Mouse (Mus musculus) embryo, embryonic 11 days (tissue): Measurements from ENCODE around the gene Slc32a1.

Experiments used
- DNase-seq: peaks from one replicate; pipeline ENCODE4 v3.0.0-alpha.2; 2015

The Slc32a1 gene

DNA sequence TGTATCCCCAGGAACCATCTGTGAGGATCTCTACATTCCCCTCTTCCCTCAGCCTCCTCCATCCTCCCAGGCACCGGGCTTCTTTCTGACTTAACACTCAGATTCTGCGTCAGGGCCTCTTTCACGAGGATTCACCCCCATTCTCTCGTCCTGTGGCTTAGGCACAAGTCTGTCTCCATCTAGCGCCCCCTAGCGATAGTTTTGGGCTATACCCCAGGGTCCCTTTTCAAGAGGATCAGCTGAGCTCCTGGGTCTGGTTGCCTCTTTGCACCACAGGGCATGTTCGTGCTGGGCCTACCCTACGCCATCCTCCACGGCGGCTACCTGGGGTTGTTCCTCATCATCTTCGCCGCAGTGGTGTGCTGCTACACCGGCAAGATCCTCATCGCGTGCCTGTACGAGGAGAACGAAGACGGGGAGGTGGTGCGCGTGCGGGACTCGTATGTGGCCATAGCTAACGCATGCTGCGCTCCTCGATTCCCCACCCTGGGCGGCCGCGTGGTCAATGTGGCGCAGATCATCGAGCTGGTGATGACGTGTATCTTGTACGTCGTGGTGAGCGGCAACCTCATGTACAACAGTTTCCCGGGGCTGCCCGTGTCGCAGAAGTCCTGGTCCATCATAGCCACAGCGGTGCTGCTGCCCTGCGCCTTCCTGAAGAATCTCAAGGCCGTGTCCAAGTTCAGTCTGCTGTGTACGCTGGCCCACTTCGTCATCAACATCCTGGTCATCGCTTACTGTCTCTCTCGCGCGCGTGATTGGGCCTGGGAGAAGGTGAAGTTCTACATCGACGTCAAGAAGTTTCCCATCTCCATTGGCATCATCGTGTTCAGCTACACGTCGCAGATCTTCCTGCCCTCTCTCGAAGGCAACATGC lies 3.2 kb downstream of the Slc32a1 start:
- peak; percentile 82 for DNase-seq

DNA sequence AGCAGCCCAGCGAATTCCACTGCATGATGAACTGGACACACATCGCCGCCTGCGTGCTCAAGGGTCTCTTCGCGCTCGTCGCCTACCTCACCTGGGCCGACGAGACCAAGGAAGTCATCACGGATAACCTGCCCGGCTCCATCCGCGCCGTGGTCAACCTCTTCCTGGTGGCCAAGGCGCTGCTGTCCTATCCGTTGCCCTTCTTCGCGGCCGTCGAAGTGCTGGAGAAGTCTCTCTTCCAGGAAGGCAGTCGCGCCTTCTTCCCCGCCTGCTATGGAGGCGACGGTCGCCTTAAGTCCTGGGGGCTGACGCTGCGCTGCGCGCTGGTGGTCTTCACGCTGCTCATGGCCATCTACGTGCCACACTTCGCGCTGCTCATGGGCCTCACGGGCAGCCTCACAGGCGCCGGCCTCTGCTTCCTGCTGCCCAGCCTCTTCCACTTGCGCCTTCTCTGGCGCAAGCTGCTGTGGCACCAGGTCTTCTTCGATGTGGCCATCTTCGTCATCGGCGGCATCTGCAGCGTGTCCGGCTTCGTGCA lies 3.9 kb downstream of the Slc32a1 start:
- DNase-seq: peak; percentile 35

DNA sequence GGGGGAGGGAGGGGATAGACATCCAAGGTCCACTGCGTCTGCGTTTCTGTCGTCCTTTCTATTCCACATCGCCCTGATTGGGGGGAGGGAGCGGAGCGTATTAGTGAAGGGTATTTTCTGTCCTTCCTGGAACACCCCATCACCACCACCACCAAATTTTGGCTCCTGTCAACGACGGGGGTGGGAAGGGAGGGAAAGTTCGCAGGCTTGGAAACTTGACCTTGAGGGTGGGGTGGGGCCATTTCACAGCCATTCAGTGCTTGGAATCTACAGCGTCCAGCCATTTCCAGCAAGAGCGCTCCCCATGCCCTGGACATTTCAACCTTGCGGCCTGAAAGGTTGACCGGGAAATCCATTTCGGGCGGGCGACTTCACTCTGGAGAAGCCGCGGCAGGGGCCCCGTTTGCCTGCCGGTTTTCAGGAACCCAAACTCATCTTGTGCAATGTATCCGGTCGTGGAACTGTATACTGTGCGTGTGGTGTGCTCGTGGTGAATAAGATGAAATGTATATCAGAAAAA lies 4.7 kb downstream of the Slc32a1 start:
- peak; percentile 28 for DNase-seq

- peak; percentile 20 for DNase-seq
Measured at GRCm38 (mm10) chr2:158615702-158616101, 5.1 kb downstream of the Slc32a1 start.

DNA sequence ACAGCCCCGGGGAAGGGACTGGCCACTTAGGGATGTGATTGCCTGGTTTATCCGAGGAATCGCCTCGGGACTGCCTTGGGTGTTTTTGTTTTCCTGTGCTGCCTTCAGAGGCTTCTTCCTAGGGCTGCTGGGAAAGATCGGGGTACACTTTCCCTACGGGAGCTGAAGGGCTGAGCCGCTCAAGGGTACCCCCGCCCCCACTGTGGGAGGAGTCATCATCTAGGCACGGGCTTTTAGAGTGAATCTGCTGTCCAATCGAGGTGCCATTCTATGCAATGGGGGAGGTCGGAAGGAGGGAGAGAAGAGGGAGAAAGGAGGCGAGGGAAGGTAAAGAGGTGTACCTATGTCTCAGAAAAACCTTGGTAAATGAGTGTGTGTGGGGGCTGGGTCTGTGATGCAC lies 5.7 kb downstream of the Slc32a1 start:
- DNase-seq: peak; percentile 37

- no peak for DNase-seq
Measured at GRCm38 (mm10) chr2:158616790-158617189, 6.2 kb downstream of the Slc32a1 start.

- peak; percentile 100 for DNase-seq
Measured at GRCm38 (mm10) chr2:158624718-158625222, 14.2 kb downstream of the Slc32a1 start, which contains the start of gene Actr5. Actr5 (plus strand) TSS chr2:158624888.

GRCm38 (mm10) chr2:158625231-158625630 lies 14.7 kb downstream of the Slc32a1 start:
- DNase-seq: no peak

GRCm38 (mm10) chr2:158625697-158626096 lies 15.1 kb downstream of the Slc32a1 start:
- no peak for DNase-seq

DNA sequence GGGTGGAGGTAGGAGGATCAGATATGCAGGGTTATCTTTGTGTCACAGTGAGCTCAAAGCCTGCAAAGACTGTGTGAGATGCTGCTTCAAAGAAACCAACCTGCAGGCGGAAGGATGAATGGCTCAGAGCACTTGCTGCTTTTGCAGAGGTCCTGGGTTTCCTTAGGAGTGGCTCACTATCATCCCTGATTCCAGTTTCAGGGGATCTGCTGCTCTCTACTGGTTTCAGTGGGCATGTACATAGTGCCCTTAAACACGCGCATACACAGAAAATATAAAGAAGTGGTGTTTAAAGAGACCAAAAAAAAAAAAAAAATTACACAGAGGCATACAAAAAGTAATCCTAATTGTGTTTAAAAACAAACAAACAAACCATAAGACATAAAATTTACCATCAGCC lies 18.3 kb downstream of the Slc32a1 start:
- peak; percentile 34 for DNase-seq

GRCm38 (mm10) chr2:158629414-158629813 lies 18.8 kb downstream of the Slc32a1 start:
- peak; percentile 59 for DNase-seq

DNA sequence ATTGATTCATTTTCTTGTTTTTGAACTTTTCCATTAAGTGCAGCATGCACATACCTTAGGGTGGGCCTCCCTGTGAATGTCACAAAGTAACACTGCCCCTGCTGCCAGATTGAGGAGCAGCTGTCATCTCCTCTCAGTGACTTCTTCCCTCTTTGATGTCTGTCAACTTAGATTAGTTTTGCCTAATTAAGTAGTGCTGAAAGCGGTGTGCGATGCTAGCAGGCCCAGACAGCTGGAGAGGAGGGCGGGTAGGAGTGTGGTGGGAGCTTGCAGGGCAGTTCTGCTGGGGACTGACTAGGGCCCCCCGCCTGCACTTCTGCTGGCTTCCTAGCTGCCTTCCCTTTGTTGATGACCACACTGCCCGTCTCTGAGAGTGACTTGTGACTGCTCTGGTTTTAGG lies 21.3 kb downstream of the Slc32a1 start:
- no peak for DNase-seq

- peak; percentile 80 for DNase-seq
Measured at GRCm38 (mm10) chr2:158641869-158642268, 31.3 kb downstream of the Slc32a1 start.

GRCm38 (mm10) chr2:158642587-158642986 lies 32.0 kb downstream of the Slc32a1 start:
- DNase-seq: no peak

DNA sequence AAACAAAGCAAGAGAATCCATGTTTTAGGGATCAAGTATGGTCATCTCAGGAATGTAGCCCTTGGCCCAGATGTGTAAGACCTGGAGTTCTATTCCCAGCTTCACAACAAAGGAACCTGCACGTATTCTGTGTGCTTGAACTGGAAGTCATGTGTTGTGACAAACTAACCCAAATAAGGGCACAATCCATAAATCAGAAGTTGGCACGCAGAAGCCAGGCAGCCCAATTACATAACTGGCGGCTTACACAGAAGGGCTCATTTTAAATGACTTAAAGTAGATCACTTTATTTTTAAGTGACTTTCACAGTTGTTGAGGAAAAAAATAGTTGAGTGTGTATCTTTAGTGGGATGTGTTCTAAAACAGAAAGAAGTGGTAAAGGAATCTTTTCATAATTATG lies 33.2 kb downstream of the Slc32a1 start:
- no peak for DNase-seq

DNA sequence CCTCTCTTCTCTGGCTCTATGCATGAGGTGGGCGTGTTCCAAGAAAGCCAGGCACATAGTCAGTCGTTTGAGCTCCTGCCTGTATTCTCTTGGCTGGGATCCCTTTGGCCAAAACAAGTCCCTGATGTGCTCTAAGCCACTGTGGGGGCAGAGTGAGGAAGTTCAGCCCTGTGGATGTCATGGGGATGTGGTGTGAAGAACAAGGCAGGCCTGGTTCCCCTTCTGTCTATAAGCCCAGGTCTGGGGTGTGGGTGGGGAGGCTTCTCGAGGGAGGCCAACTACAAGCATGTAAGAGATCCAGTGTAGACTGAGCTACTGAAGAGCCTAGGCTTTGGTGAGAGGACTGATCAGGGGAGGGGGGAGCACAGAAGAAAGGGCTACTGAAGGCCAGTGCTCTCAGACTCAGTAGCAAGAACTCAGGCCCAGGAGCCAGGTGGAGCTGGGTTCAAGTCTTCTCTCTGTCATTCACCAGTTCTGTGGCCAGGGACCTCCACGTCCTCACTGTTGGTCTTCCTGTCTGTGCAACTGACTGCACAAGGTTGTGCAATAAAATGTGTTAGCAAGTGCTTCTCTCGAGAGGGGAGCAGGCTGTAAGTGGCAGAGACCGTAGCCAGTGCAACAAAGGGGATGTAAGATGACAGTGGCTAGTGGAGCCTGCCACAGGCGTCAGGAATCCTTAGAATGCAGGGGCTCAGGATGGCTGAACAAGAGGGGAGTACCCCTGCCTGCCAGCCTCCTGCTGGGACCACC lies 40.8 kb downstream of the Slc32a1 start:
- DNase-seq: no peak

GRCm38 (mm10) chr2:158652985-158653384 lies 42.4 kb downstream of the Slc32a1 start:
- peak; percentile 82 for DNase-seq

GRCm38 (mm10) chr2:158654717-158655116 lies 44.1 kb downstream of the Slc32a1 start:
- DNase-seq: no peak

GRCm38 (mm10) chr2:158655806-158656205 lies 45.2 kb downstream of the Slc32a1 start:
- DNase-seq: no peak

GRCm38 (mm10) chr2:158658822-158659221 lies 48.3 kb downstream of the Slc32a1 start:
- no peak for DNase-seq

- DNase-seq: no peak
Measured at GRCm38 (mm10) chr2:158659346-158659745, 48.8 kb downstream of the Slc32a1 start.

- DNase-seq: no peak
Measured at GRCm38 (mm10) chr2:158665098-158665497, 54.5 kb downstream of the Slc32a1 start, which contains the start of gene Ppp1r16b. Ppp1r16b (plus strand) TSS chr2:158665398.
